ENCODE assay signal across 32 mouse cellular contexts in the genomic region with DNA sequence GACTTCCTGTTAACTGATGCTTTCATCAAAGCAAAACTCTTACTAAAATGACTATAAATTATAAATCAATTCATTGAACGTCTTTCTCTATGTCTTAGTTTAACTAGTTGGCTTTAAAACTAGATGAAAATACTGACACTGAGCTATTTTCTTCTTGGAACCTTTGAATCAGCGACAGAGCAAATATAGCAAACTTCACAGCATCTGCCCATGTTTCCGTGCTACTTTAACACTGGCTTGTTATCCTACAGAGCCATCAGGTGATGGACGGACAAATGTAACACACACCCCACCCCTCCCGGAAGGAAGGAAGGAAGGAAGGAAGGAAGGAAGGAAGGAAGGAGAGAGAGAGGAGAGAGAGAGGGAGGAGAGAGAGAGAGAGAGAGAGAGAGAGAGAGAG. TPM values are rescaled to one million over a fixed set of nuclear protein-coding genes. Genes with fewer than 3 reads are reported as not detected.
"Had no signal": no experiment of that assay in that cellular context is flagged by ENCODE, and none has a peak within 500 bp of the region (broad histone marks: within the 10 kb centered on the region; RNA-seq: fewer than 3 reads in every experiment).

No protein-coding gene starts in this region.

- DNase-seq: left cerebral cortex, postnatal 4 days; liver; liver, embryonic 13.5 days; liver, postnatal 0 days; lung, adult 18-20 months; lung, adult 2 months; lung, embryonic 14.5 days; lung, postnatal 10 days; lung, postnatal 14 days; lung, postnatal 36 days; lung, postnatal 4 days; midbrain, embryonic 14.5 days had no signal

- H3K27me3 ChIP-seq: limb, embryonic 12.5 days; limb, embryonic 13.5 days; limb, embryonic 15.5 days; liver, embryonic 12.5 days; liver, embryonic 13.5 days; liver, embryonic 15.5 days; lung, embryonic 15.5 days; megakaryocyte, embryonic 14.5 days; midbrain, embryonic 12.5 days; midbrain, embryonic 13.5 days; midbrain, embryonic 15.5 days had no signal

- H3K4me3 ChIP-seq: limb, embryonic 10.5 days; limb, embryonic 12.5 days; limb, embryonic 13.5 days; limb, embryonic 15.5 days; liver, embryonic 12.5 days; liver, embryonic 13.5 days; liver, embryonic 15.5 days; lung, embryonic 15.5 days; megakaryocyte, embryonic 14.5 days; midbrain, embryonic 10.5 days; midbrain, embryonic 12.5 days; midbrain, embryonic 13.5 days; midbrain, embryonic 15.5 days; myocyte had no signal

- H3K4me2 ChIP-seq: limb, embryonic 12.5 days; limb, embryonic 13.5 days; liver, embryonic 11.5 days; liver, embryonic 12.5 days; liver, embryonic 13.5 days; liver, embryonic 15.5 days; lung, embryonic 14.5 days; lung, embryonic 15.5 days; midbrain, embryonic 11.5 days; midbrain, embryonic 12.5 days; midbrain, embryonic 13.5 days; midbrain, embryonic 15.5 days had no signal

- H3K27ac ChIP-seq: limb, embryonic 10.5 days; limb, embryonic 13.5 days; liver, embryonic 12.5 days; liver, embryonic 13.5 days; liver, embryonic 14.5 days; liver, embryonic 15.5 days; lung, embryonic 15.5 days; macrophage; midbrain, embryonic 10.5 days; midbrain, embryonic 12.5 days; midbrain, embryonic 13.5 days; midbrain, embryonic 15.5 days had no signal

- H3K9ac ChIP-seq: limb, embryonic 12.5 days; limb, embryonic 15.5 days; liver, embryonic 12.5 days; liver, embryonic 13.5 days; liver, embryonic 14.5 days; liver, embryonic 15.5 days; liver, postnatal 0 days; lung, embryonic 14.5 days; lung, embryonic 15.5 days; midbrain, embryonic 12.5 days; midbrain, embryonic 13.5 days; midbrain, embryonic 15.5 days had no signal

- H3K36me3 ChIP-seq: limb, embryonic 15.5 days; liver, embryonic 13.5 days; lung, embryonic 15.5 days; midbrain, embryonic 10.5 days; midbrain, embryonic 12.5 days; midbrain, embryonic 13.5 days; midbrain, embryonic 15.5 days had no signal

- ATAC-seq: liver, embryonic 12.5 days; liver, postnatal 0 days; lung, postnatal 0 days; midbrain, embryonic 13.5 days; midbrain, embryonic 15.5 days; midbrain, embryonic 16.5 days had no signal

- H3K9me3 ChIP-seq: limb, embryonic 10.5 days; limb, embryonic 13.5 days; limb, embryonic 15.5 days; liver, embryonic 13.5 days; liver, embryonic 15.5 days; lung, embryonic 15.5 days; midbrain, embryonic 10.5 days; midbrain, embryonic 12.5 days; midbrain, embryonic 13.5 days; midbrain, embryonic 15.5 days had no signal

RNA-seq across cellular contexts. Expression of a gene that starts 58.4 kb away (rescaled TPM):
- polyA plus RNA-seq: limb, embryonic 10.5 days; limb, embryonic 11.5 days; macrophage; myocyte had no signal
